ENCODE assay signal across 9 mouse cellular contexts in the genomic region with DNA sequence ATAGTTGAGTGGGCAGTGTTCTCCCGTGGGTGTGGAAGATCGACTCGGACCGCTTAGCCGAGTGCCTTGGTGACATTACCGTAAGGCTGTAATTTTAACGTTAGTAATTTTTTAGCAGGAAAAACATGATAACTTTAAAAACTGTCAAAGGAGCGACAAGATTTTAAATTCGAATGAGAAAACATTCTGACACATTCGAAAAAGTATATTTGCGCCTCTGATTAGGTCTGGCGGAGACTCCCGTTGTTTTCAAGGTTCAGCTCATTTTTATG. TPM values are rescaled to one million over a fixed set of nuclear protein-coding genes. Genes with fewer than 3 reads are reported as not detected.
DNase-seq lines count a peak whose midpoint lies in the region; ATAC-seq and TF ChIP-seq lines count a peak whose summit lies in the region.
"Had no signal": no experiment of that assay in that cellular context is flagged by ENCODE, and none has a peak within 500 bp of the region (broad histone marks: within the 10 kb centered on the region; RNA-seq: fewer than 3 reads in every experiment).

No protein-coding gene starts in this region.

- no peak for ATAC-seq in heart, embryonic 16.5 days (replicated peaks; ENCODE audit: extremely low read depth, insufficient read depth, low FRiP score)
- no peak for ATAC-seq in hindbrain, embryonic 11.5 days (ENCODE audit: low FRiP score)
- ATAC-seq in midbrain, embryonic 11.5 days (ENCODE audit: low FRiP score): no peak

- TF ChIP-seq POLR2A in MEL (IDR thresholded peaks at IDR 0.05; ENCODE audit: control insufficient read depth in 1 of 2, insufficient read depth in 1 of 2, low read depth in 1 of 2, low read length in 2 of 2, poor library complexity in 1 of 2): no peak

- peaks cover 18% of the 10 kb centered on the region for H3K4me1 ChIP-seq in heart, embryonic 16.5 days (ENCODE audit: control insufficient read depth, insufficient read depth, low read length)
- peaks cover 5 to 30% of the 10 kb centered on the region in 2 experiments for H3K4me1 ChIP-seq in MEL (ENCODE audit: control insufficient read depth in 1 of 2, insufficient read depth in 2 of 2, low read length in 2 of 2)
- H3K4me1 ChIP-seq in hindbrain, embryonic 11.5 days (replicated peaks; ENCODE audit: control insufficient read depth, insufficient read depth, low read length): 0 out of 2 replicates have a peak, but pooled peaks cover 3% of the 10 kb centered on the region
- peaks cover 11% of the 10 kb centered on the region; the same call in 1 of the 2 replicates for H3K4me1 ChIP-seq in midbrain, embryonic 11.5 days (ENCODE audit: control insufficient read depth, insufficient read depth, low read length)

- no peak for TF ChIP-seq CTCF in MEL (IDR thresholded peaks at IDR 0.05 in 2 of 3, conservative IDR thresholded peaks at IDR 0.05 in 1 of 3; ENCODE audit: control insufficient read depth in 1 of 3, insufficient read depth in 1 of 3, low read depth in 2 of 3, low read length in 3 of 3, poor library complexity in 1 of 3, severe bottlenecking in 1 of 3)

- no peak for TF ChIP-seq RAD21 in MEL (IDR thresholded peaks at IDR 0.05; ENCODE audit: low read depth, low read length)

- H3K27ac ChIP-seq in heart, embryonic 16.5 days (ENCODE audit: low read length): peak overlapping the region; percentile 91
- H3K27ac ChIP-seq in MEL (ENCODE audit: control insufficient read depth, low read depth, low read length): peak overlapping the region; percentile 36
- H3K27ac ChIP-seq in hindbrain, embryonic 11.5 days (ENCODE audit: low read depth, low read length): peak overlapping the region; percentile 74
- peak overlapping the region; percentile 79 for H3K27ac ChIP-seq in midbrain, embryonic 11.5 days (ENCODE audit: low read depth, low read length)

- H3K4me3 ChIP-seq in heart, embryonic 16.5 days (ENCODE audit: low read length): peak overlapping the region; percentile 95
- H3K4me3 ChIP-seq in MEL (ENCODE audit: control insufficient read depth in 1 of 2, insufficient read depth in 1 of 2, low read depth in 2 of 2, low read length in 2 of 2): peak overlapping the region; percentile 88 to 97
- peak overlapping the region; percentile 100 for H3K4me3 ChIP-seq in hindbrain, embryonic 11.5 days (ENCODE audit: low read depth, low read length)
- peak overlapping the region; percentile 88 for H3K4me3 ChIP-seq in midbrain, embryonic 11.5 days (ENCODE audit: low read depth, low read length)

- intact Hi-C loops in heart, postnatal 25 days (cut with DNase I): no loop called here

- H3K9ac ChIP-seq in heart, embryonic 16.5 days (ENCODE audit: low read length): peak overlapping the region; percentile 92
- peak overlapping the region; percentile 94 for H3K9ac ChIP-seq in MEL (ENCODE audit: control insufficient read depth, low read depth, low read length, poor library complexity, severe bottlenecking)
- H3K9ac ChIP-seq in hindbrain, embryonic 11.5 days (ENCODE audit: low read depth, low read length): peak overlapping the region; percentile 75
- H3K9ac ChIP-seq in midbrain, embryonic 11.5 days (ENCODE audit: low read length): peak overlapping the region; percentile 81

- DNase-seq in heart, postnatal 25 days (ENCODE audit: low spot score): no peak
- no peak for DNase-seq in MEL (ENCODE audit: low read depth, low spot score)
- no peak for DNase-seq in hindbrain, embryonic 11.5 days (ENCODE audit: low spot score)
- DNase-seq in midbrain, embryonic 11.5 days (ENCODE audit: low spot score, missing footprints): peak; percentile 91
- no peak for DNase-seq in cerebellum, adult 11 months
- no peak for DNase-seq in gastrocnemius, postnatal 4 days (ENCODE audit: low spot score in 2 of 2)
- no peak for DNase-seq in adipocyte (ENCODE audit: low spot score)

- H3K79me2 ChIP-seq in MEL (ENCODE audit: control insufficient read depth, insufficient read depth, low read length, poor library complexity): peaks cover 6% of the 10 kb centered on the region; the same call in 1 of the 2 replicates

- peaks cover 5% of the 10 kb centered on the region; the same call in 1 of the 2 replicates for H3K36me3 ChIP-seq in heart, embryonic 16.5 days (ENCODE audit: control insufficient read depth, insufficient read depth)
- H3K36me3 ChIP-seq in MEL (ENCODE audit: control insufficient read depth in 1 of 2, insufficient read depth in 2 of 2, low read length in 2 of 2): peaks cover 0 to 20% of the 10 kb centered on the region in 2 experiments; a peak in 2 of 4 replicates
- no peaks in the 10 kb centered on the region for H3K36me3 ChIP-seq in hindbrain, embryonic 11.5 days (ENCODE audit: control insufficient read depth, insufficient read depth, low read length)
- peaks cover 1% of the 10 kb centered on the region; the same call in 1 of the 2 replicates for H3K36me3 ChIP-seq in midbrain, embryonic 11.5 days (ENCODE audit: control insufficient read depth, insufficient read depth, low read length)

- no peak for TF ChIP-seq EP300 in MEL (IDR thresholded peaks at IDR 0.05; ENCODE audit: low read depth in 1 of 2, low read length in 2 of 2)

- WGBS in heart, embryonic 16.5 days: 4% methylated on average over 13 of the region's 13 CpGs
- 7% methylated on average over 13 of the region's 13 CpGs for WGBS in hindbrain, embryonic 11.5 days
- 7% methylated on average over 13 of the region's 13 CpGs for WGBS in midbrain, embryonic 11.5 days

- no peaks in the 10 kb centered on the region for H3K9me3 ChIP-seq in heart, embryonic 16.5 days (replicated peaks; ENCODE audit: control insufficient read depth, low read length)
- H3K9me3 ChIP-seq in MEL (replicated peaks; ENCODE audit: insufficient read depth, low read length): no peaks in the 10 kb centered on the region
- no peaks in the 10 kb centered on the region for H3K9me3 ChIP-seq in hindbrain, embryonic 11.5 days (ENCODE audit: control insufficient read depth, low read length)
- H3K9me3 ChIP-seq in midbrain, embryonic 11.5 days (ENCODE audit: control insufficient read depth, low read length): no peaks in the 10 kb centered on the region

- peak overlapping the region; percentile 65 for H3K4me2 ChIP-seq in heart, embryonic 16.5 days (ENCODE audit: low read depth, low read length)
- H3K4me2 ChIP-seq in hindbrain, embryonic 11.5 days (replicated peaks; ENCODE audit: low read depth, low read length): peak overlapping the region; percentile 69
- peak overlapping the region; percentile 69 for H3K4me2 ChIP-seq in midbrain, embryonic 11.5 days

- no peaks in the 10 kb centered on the region for H3K27me3 ChIP-seq in heart, embryonic 16.5 days (ENCODE audit: control insufficient read depth, insufficient read depth, low read length)
- H3K27me3 ChIP-seq in MEL (ENCODE audit: control insufficient read depth in 1 of 2, insufficient read depth in 2 of 2, low read length in 2 of 2): no peaks in the 10 kb centered on the region
- no peaks in the 10 kb centered on the region for H3K27me3 ChIP-seq in hindbrain, embryonic 11.5 days (ENCODE audit: control insufficient read depth, insufficient read depth, low read length)
- H3K27me3 ChIP-seq in midbrain, embryonic 11.5 days (ENCODE audit: control insufficient read depth, insufficient read depth, low read length): no peaks in the 10 kb centered on the region

RNA-seq across cellular contexts. Expression of a gene that starts 0.8 kb away (rescaled TPM):
- polyA plus RNA-seq in heart, embryonic 16.5 days (2015; fragmentation: Nextera tagmentation; extraction: Ambion mirVana): 15.4 and 17.1 TPM in 2 replicates
- total RNA-seq in heart, postnatal 25 days (2021): 1 to 10 TPM; 5.8 to 6.2 TPM
- total RNA-seq in MEL (2012; rRNA removed): 2.0 and 3.2 TPM in 2 replicates
- polyA plus RNA-seq in MEL (2012; ENCODE audit: insufficient read depth in 1 of 2, insufficient read length in 2 of 2, low read depth in 1 of 2, low replicate concordance in 2 of 2, missing spikeins in 1 of 2): 1 to 10 TPM in 1 of 2 experiments, not detected in 1; 6.6 TPM
- 15.2 and 19.4 TPM in 2 replicates for polyA plus RNA-seq in hindbrain, embryonic 11.5 days (2014; fragmentation: Nextera tagmentation; extraction: Ambion mirVana)
- polyA plus RNA-seq in midbrain, embryonic 11.5 days (2014; fragmentation: Nextera tagmentation; extraction: Ambion mirVana): 21.5 and 22.9 TPM in 2 replicates
- total RNA-seq in gastrocnemius, postnatal 4 days (2021): 10 to 100 TPM; 13.9 to 16.1 TPM

RNA-seq across cellular contexts. Expression of a gene that starts 8.1 kb away (rescaled TPM):
- polyA plus RNA-seq in heart, embryonic 16.5 days (2015; fragmentation: Nextera tagmentation; extraction: Ambion mirVana): 28.8 and 31.2 TPM in 2 replicates
- 10 to 100 TPM; 11.5 TPM for total RNA-seq in heart, postnatal 25 days (2021)
- total RNA-seq in MEL (2012; rRNA removed): 12.0 and 13.7 TPM in 2 replicates
- polyA plus RNA-seq in MEL (2012; ENCODE audit: insufficient read depth in 1 of 2, insufficient read length in 2 of 2, low read depth in 1 of 2, low replicate concordance in 2 of 2, missing spikeins in 1 of 2): 10 to 100 TPM in 1 of 2 experiments, not detected in 1; 17.2 TPM
- 20.0 and 20.4 TPM in 2 replicates for polyA plus RNA-seq in hindbrain, embryonic 11.5 days (2014; fragmentation: Nextera tagmentation; extraction: Ambion mirVana)
- 21.9 and 24.6 TPM in 2 replicates for polyA plus RNA-seq in midbrain, embryonic 11.5 days (2014; fragmentation: Nextera tagmentation; extraction: Ambion mirVana)
- total RNA-seq in gastrocnemius, postnatal 4 days (2021): 10 to 100 TPM; 45.3 to 48.9 TPM

RNA-seq across cellular contexts. Expression of a gene that starts 11.7 kb away (rescaled TPM):
- polyA plus RNA-seq in heart, embryonic 16.5 days (2015; fragmentation: Nextera tagmentation; extraction: Ambion mirVana): 27.2 and 33.1 TPM in 2 replicates
- 10 to 100 TPM; 69.8 to 76.2 TPM for total RNA-seq in heart, postnatal 25 days (2021)
- 17.5 and 18.0 TPM in 2 replicates for total RNA-seq in MEL (2012; rRNA removed)
- 10 to 100 TPM in 1 of 2 experiments, not detected in 1; 22.5 TPM for polyA plus RNA-seq in MEL (2012; ENCODE audit: insufficient read depth in 1 of 2, insufficient read length in 2 of 2, low read depth in 1 of 2, low replicate concordance in 2 of 2, missing spikeins in 1 of 2)
- 2.7 and 3.0 TPM in 2 replicates for polyA plus RNA-seq in hindbrain, embryonic 11.5 days (2014; fragmentation: Nextera tagmentation; extraction: Ambion mirVana)
- 2.0 and 2.6 TPM in 2 replicates for polyA plus RNA-seq in midbrain, embryonic 11.5 days (2014; fragmentation: Nextera tagmentation; extraction: Ambion mirVana)
- total RNA-seq in gastrocnemius, postnatal 4 days (2021): 10 to 100 TPM; 37.2 to 38.9 TPM

RNA-seq across cellular contexts. Expression of a gene that starts 30.6 kb away (rescaled TPM):
- polyA plus RNA-seq in heart, embryonic 16.5 days (2015; fragmentation: Nextera tagmentation; extraction: Ambion mirVana): 13.5 and 14.5 TPM in 2 replicates
- 1 to 10 TPM; 3.5 to 5.0 TPM for total RNA-seq in heart, postnatal 25 days (2021)
- total RNA-seq in MEL (2012; rRNA removed): 9.4 and 12.1 TPM in 2 replicates
- 10 to 100 TPM in 1 of 2 experiments, not detected in 1; 21.4 TPM for polyA plus RNA-seq in MEL (2012; ENCODE audit: insufficient read depth in 1 of 2, insufficient read length in 2 of 2, low read depth in 1 of 2, low replicate concordance in 2 of 2, missing spikeins in 1 of 2)
- 18.0 and 19.6 TPM in 2 replicates for polyA plus RNA-seq in hindbrain, embryonic 11.5 days (2014; fragmentation: Nextera tagmentation; extraction: Ambion mirVana)
- 21.1 and 22.5 TPM in 2 replicates for polyA plus RNA-seq in midbrain, embryonic 11.5 days (2014; fragmentation: Nextera tagmentation; extraction: Ambion mirVana)
- total RNA-seq in gastrocnemius, postnatal 4 days (2021): 1 to 10 TPM; 5.5 to 5.7 TPM

RNA-seq across cellular contexts. Expression of a gene that starts 41.5 kb away (rescaled TPM):
- 0.29 and 0.39 TPM in 2 replicates for polyA plus RNA-seq in heart, embryonic 16.5 days (2015; fragmentation: Nextera tagmentation; extraction: Ambion mirVana)
- total RNA-seq in heart, postnatal 25 days (2021): under 1 TPM in 1 of 2 experiments, not detected in 1; 0.16 TPM
- 0.12 TPM in 1 of 2 replicates, not detected in the other for total RNA-seq in MEL (2012; rRNA removed)
- under 1 TPM in 1 of 2 experiments, not detected in 1; 0.21 TPM for polyA plus RNA-seq in MEL (2012; ENCODE audit: insufficient read depth in 1 of 2, insufficient read length in 2 of 2, low read depth in 1 of 2, low replicate concordance in 2 of 2, missing spikeins in 1 of 2)
- polyA plus RNA-seq in hindbrain, embryonic 11.5 days (2014; fragmentation: Nextera tagmentation; extraction: Ambion mirVana): 0.62 and 0.84 TPM in 2 replicates
- 0.44 and 0.58 TPM in 2 replicates for polyA plus RNA-seq in midbrain, embryonic 11.5 days (2014; fragmentation: Nextera tagmentation; extraction: Ambion mirVana)
- total RNA-seq in gastrocnemius, postnatal 4 days (2021): 1 to 10 TPM; 3.0 to 3.5 TPM
- total RNA-seq: neutrophil, adult 5-6 weeks had no signal

Comparison
In these comparisons a context has a peak if more than half of its experiments do, and no peak if none do; other contexts are left out.
1. H3K27ac ChIP-seq: peak in every context shown above with its lines; median percentile 91 in heart, embryonic 16.5 days; 79 in midbrain, embryonic 11.5 days; 74 in hindbrain, embryonic 11.5 days; 36 in MEL.